Mouse (Mus musculus) forebrain, postnatal 0 days (tissue): ENCODE data around the gene 2010111I01Rik. TPM values are rescaled to one million over a fixed set of nuclear protein-coding genes. Genes with fewer than 3 reads are reported as not detected.

Source experiments
- ATAC-seq: fragments of 200-750 bp; cut with Nextera tagmentation; 2 replicates; pipeline ENCODE4 v1.8.0; 2017; ENCODE audit warnings: mild to moderate bottlenecking, moderate library complexity
- DNase-seq: peaks from one replicate; pipeline ENCODE4 v3.0.0-alpha.2; 2015
- H3K27ac ChIP-seq: fragments of 300-500 bp; sonication (generic); 2 replicates; pipeline ENCODE4 v1.5.1; 2014; ENCODE audit warnings: low read depth, mild to moderate bottlenecking, antibody characterized with exemption, low read length, moderate library complexity, mixed read lengths
- H3K27me3 ChIP-seq: fragments of 300-500 bp; sonication (generic); 2 replicates; pipeline ENCODE4 v1.6.1; 2014; ENCODE audit warnings: mild to moderate bottlenecking, low read length, mixed read lengths; ENCODE audit not compliant: insufficient read depth
- H3K36me3 ChIP-seq: fragments of 300-500 bp; sonication (generic); 2 replicates; pipeline ENCODE4 v1.6.1; 2014; ENCODE audit warnings: mild to moderate bottlenecking, moderate library complexity; ENCODE audit not compliant: insufficient read depth
- H3K4me1 ChIP-seq: fragments of 300-500 bp; sonication (generic); 2 replicates; pipeline ENCODE4 v1.6.1; 2014; ENCODE audit warnings: antibody characterized with exemption; ENCODE audit not compliant: insufficient read depth
- H3K4me2 ChIP-seq: fragments of 300-500 bp; sonication (generic); 2 replicates; pipeline ENCODE4 v1.6.1; 2014; ENCODE audit warnings: low read depth, mild to moderate bottlenecking, moderate library complexity
- H3K4me3 ChIP-seq: fragments of 300-500 bp; sonication (generic); 2 replicates; pipeline ENCODE4 v1.5.1; 2014; ENCODE audit warnings: low read depth, low read length, mixed read lengths
- H3K9ac ChIP-seq: fragments of 300-500 bp; sonication (generic); 2 replicates; pipeline ENCODE4 v1.6.1; 2014; ENCODE audit warnings: mild to moderate bottlenecking
- H3K9me3 ChIP-seq: fragments of 300-500 bp; sonication (generic); 2 replicates; pipeline ENCODE4 v1.6.1; 2016; ENCODE audit warnings: low read length
- CTCF ChIP-seq: sonication (generic); IDR thresholded peaks from 2 replicates; pipeline ENCODE4 v1.5.1; 2016; ENCODE audit warnings: antibody characterized with exemption, control low read depth, low read depth
- WGBS: fragments of 180-500 bp; shearing (Covaris S2); extraction: QIAGEN DNeasy Blood & Tissue Kit; methylation state at CpG from one replicate; pipeline ENCODE4 v1.1.7; 2014; 5-methylcytosine and 5-hydroxymethylcytosine counted together
- polyA plus RNA-seq: library from polyadenylated mRNA; unstranded; fragments of >200 nt; fragmentation: Nextera tagmentation; extraction: Ambion mirVana; gene quantifications from 2 replicates; pipeline ENCODE4 v1.2.1, GENCODE M21; 2015
- total RNA-seq: library from RNA; depleted of rRNA; stranded (reverse); fragments of >200 nt; gene quantifications from 2 replicates; pipeline ENCODE4 v1.2.3, GENCODE M21; 2014

The 2010111I01Rik gene
- total and polyA plus RNA-seq, 2 experiments from 2014 or later: 20.3 to 47.8 TPM

GRCm38 (mm10) chr13:63297003-63297402 lies 332.3 kb downstream of the 2010111I01Rik start:
- Histone ChIP-seq H3K4me1 (no peaks in the 10 kb centered on the region), H3K27ac (no peak overlapping the region), H3K4me3 (no peak overlapping the region), H3K9ac (no peak overlapping the region), H3K9me3 (no peaks in the 10 kb centered on the region), H3K36me3 (peaks cover 32% of the 10 kb centered on the region), H3K4me2 (no peak overlapping the region), H3K27me3 (no peaks in the 10 kb centered on the region)
- DNase-seq: no peak
- ATAC-seq: no peak
- no peak for TF ChIP-seq CTCF
- 94% methylated on average over 2 of the region's 2 CpGs for WGBS

GRCm38 (mm10) chr13:63297933-63298332 lies 333.2 kb downstream of the 2010111I01Rik start:
- H3K9ac ChIP-seq: no peak overlapping the region
- no peak overlapping the region for H3K27ac ChIP-seq
- 68% methylated on average over 3 of the region's 3 CpGs for WGBS
- no peaks in the 10 kb centered on the region for H3K9me3 ChIP-seq
- H3K4me2 ChIP-seq: no peak overlapping the region
- no peak for TF ChIP-seq CTCF
- no peak for DNase-seq
- no peaks in the 10 kb centered on the region for H3K27me3 ChIP-seq
- no peaks in the 10 kb centered on the region for H3K4me1 ChIP-seq
- H3K36me3 ChIP-seq: peaks cover 35% of the 10 kb centered on the region
- H3K4me3 ChIP-seq: no peak overlapping the region
- ATAC-seq: no peak

- H3K4me2 ChIP-seq: no peak overlapping the region
- no peaks in the 10 kb centered on the region for H3K4me1 ChIP-seq
- H3K27me3 ChIP-seq: no peaks in the 10 kb centered on the region
- ATAC-seq (no peak), DNase-seq (no peak)
- no peak overlapping the region for H3K27ac ChIP-seq
- no peak overlapping the region for H3K4me3 ChIP-seq
- H3K36me3 ChIP-seq: peaks cover 40% of the 10 kb centered on the region
- no peak for TF ChIP-seq CTCF
- 93% methylated on average over 5 of the region's 5 CpGs for WGBS
- H3K9ac ChIP-seq: no peak overlapping the region
- no peaks in the 10 kb centered on the region for H3K9me3 ChIP-seq
Observed at GRCm38 (mm10) chr13:63298931-63299330, 334.2 kb downstream of the 2010111I01Rik start.

- WGBS: 84% methylated on average over 7 of the region's 7 CpGs
- no peak overlapping the region for H3K9ac ChIP-seq
- DNase-seq (no peak), ATAC-seq (no peak)
- TF ChIP-seq CTCF: no peak
- no peaks in the 10 kb centered on the region for H3K4me1 ChIP-seq
- no peaks in the 10 kb centered on the region for H3K9me3 ChIP-seq
- no peaks in the 10 kb centered on the region for H3K27me3 ChIP-seq
- H3K36me3 ChIP-seq: peaks cover 40% of the 10 kb centered on the region
- no peak overlapping the region for H3K27ac ChIP-seq
- no peak overlapping the region for H3K4me3 ChIP-seq
- no peak overlapping the region for H3K4me2 ChIP-seq
Observed at GRCm38 (mm10) chr13:63300929-63301328, 336.2 kb downstream of the 2010111I01Rik start.

GRCm38 (mm10) chr13:63301764-63302209 lies 337.1 kb downstream of the 2010111I01Rik start:
- no peak overlapping the region for H3K27ac ChIP-seq
- peaks cover 40% of the 10 kb centered on the region for H3K36me3 ChIP-seq
- TF ChIP-seq CTCF: no peak
- H3K27me3 ChIP-seq: no peaks in the 10 kb centered on the region
- ATAC-seq (peak; percentile 36; the same call in 1 of the 2 replicates), DNase-seq (no peak)
- WGBS: 45% methylated on average over 3 of the region's 3 CpGs
- no peak overlapping the region for H3K4me3 ChIP-seq
- H3K4me1 ChIP-seq: no peaks in the 10 kb centered on the region
- no peaks in the 10 kb centered on the region for H3K9me3 ChIP-seq
- no peak overlapping the region for H3K9ac ChIP-seq
- H3K4me2 ChIP-seq: no peak overlapping the region

GRCm38 (mm10) chr13:63302381-63302780 lies 337.7 kb downstream of the 2010111I01Rik start:
- ATAC-seq (no peak), DNase-seq (no peak)
- H3K9ac ChIP-seq: no peak overlapping the region
- H3K4me2 ChIP-seq: no peak overlapping the region
- peaks cover 35% of the 10 kb centered on the region for H3K36me3 ChIP-seq
- no peaks in the 10 kb centered on the region for H3K9me3 ChIP-seq
- TF ChIP-seq CTCF: no peak
- no peaks in the 10 kb centered on the region for H3K27me3 ChIP-seq
- no peak overlapping the region for H3K4me3 ChIP-seq
- 83% methylated on average over 5 of the region's 5 CpGs for WGBS
- H3K27ac ChIP-seq: no peak overlapping the region
- H3K4me1 ChIP-seq: no peaks in the 10 kb centered on the region

- ATAC-seq: no peak
- WGBS: 77% methylated on average over 6 of the region's 6 CpGs
- TF ChIP-seq CTCF: no peak
Observed at GRCm38 (mm10) chr13:63304124-63304792, 339.6 kb downstream of the 2010111I01Rik start.

More at GRCm38 (mm10) chr13:63304124-63304792, 339.6 kb downstream of the 2010111I01Rik start:
- no peaks in the 10 kb centered on the region for H3K27me3 ChIP-seq
- no peak overlapping the region for H3K27ac ChIP-seq
- no peak overlapping the region for H3K4me2 ChIP-seq
- H3K4me3 ChIP-seq: no peak overlapping the region
- H3K9ac ChIP-seq: no peak overlapping the region
- H3K4me1 ChIP-seq: no peaks in the 10 kb centered on the region
- H3K9me3 ChIP-seq: no peaks in the 10 kb centered on the region
- DNase-seq: no peak
- peaks cover 29% of the 10 kb centered on the region; the same call in 1 of the 2 replicates for H3K36me3 ChIP-seq
